Mouse (Mus musculus): Measurements from ENCODE around the gene Hist1h4b. TPM values are rescaled to one million over a fixed set of nuclear protein-coding genes. Genes with fewer than 3 reads are reported as not detected.

The Hist1h4b gene
- polyA plus RNA-seq, 1 experiment from 2014 or later = 2.1 TPM

DNA sequence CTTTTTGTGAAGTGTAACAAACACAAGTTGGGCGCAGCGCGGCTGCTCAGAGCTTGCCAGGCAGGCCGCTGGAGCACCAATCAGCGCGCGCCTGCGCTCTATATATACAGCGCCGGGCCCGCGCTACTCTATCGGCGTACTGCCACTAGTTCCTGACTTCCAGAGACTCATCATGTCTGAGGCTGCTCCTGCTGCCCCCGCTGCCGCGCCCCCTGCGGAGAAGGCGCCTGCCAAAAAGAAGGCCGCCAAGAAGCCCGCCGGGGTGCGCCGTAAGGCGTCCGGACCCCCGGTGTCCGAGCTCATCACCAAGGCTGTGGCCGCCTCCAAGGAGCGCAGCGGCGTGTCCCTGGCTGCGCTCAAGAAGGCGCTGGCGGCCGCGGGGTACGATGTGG is 18.1 kb upstream of the Hist1h4b start, which contains the start of gene Hist1h1c:
Hist1h1c (plus strand) TSS at position 132 of the 392 bp plus-strand sequence.
- Histone ChIP-seq H3K9ac (ENCODE audit: low read depth, low read length) (peak within 1 kb of the TSS; percentile 94), H3K36me3 (ENCODE audit: control insufficient read depth, insufficient read depth, low read length) (no peaks in the 10 kb centered on the region), H3K9me3 (ENCODE audit: control insufficient read depth, low read length) (no peaks in the 10 kb centered on the region), H3K4me2 (ENCODE audit: low read depth, low read length) (peak within 1 kb of the TSS; percentile 91), H3K4me3 (ENCODE audit: low read length) (peak within 1 kb of the TSS; percentile 61), H3K27me3 (replicated peaks; ENCODE audit: control insufficient read depth, insufficient read depth, low read length) (no peaks in the 10 kb centered on the region), H3K4me1 (ENCODE audit: control insufficient read depth, insufficient read depth, low read length) (peaks cover 5% of the 10 kb centered on the region; the same call in 1 of the 2 replicates), H3K27ac (ENCODE audit: low read length) (peak within 1 kb of the TSS; percentile 99)
- WGBS = under 1% methylated on average over 27 of the region's 38 CpGs
- ATAC-seq = peak; percentile 88

- peak overlapping the region; percentile 94 for H3K9ac ChIP-seq (ENCODE audit: low read depth, low read length)
- H3K27me3 ChIP-seq (replicated peaks; ENCODE audit: control insufficient read depth, insufficient read depth, low read length) = no peaks in the 10 kb centered on the region
- under 1% methylated on average over 39 of the region's 39 CpGs for WGBS
- peak; percentile 91 for ATAC-seq
- H3K4me3 ChIP-seq (ENCODE audit: low read length) = peak overlapping the region; percentile 61
- H3K27ac ChIP-seq (ENCODE audit: low read length) = peak overlapping the region; percentile 99
- H3K4me1 ChIP-seq (ENCODE audit: control insufficient read depth, insufficient read depth, low read length) = peaks cover 5% of the 10 kb centered on the region
- no peaks in the 10 kb centered on the region for H3K9me3 ChIP-seq (ENCODE audit: control insufficient read depth, low read length)
- no peaks in the 10 kb centered on the region for H3K36me3 ChIP-seq (ENCODE audit: control insufficient read depth, insufficient read depth, low read length)
- H3K4me2 ChIP-seq (ENCODE audit: low read depth, low read length) = peak overlapping the region; percentile 91
Measured at GRCm38 (mm10) chr13:23739069-23739921, 17.5 kb upstream of the Hist1h4b start.

GRCm38 (mm10) chr13:23739922-23740252 is 16.9 kb upstream of the Hist1h4b start:
- H3K4me2 ChIP-seq (ENCODE audit: low read depth, low read length) = peak overlapping the region; percentile 91
- H3K27me3 ChIP-seq (replicated peaks; ENCODE audit: control insufficient read depth, insufficient read depth, low read length) = no peaks in the 10 kb centered on the region
- H3K9me3 ChIP-seq (ENCODE audit: control insufficient read depth, low read length) = no peaks in the 10 kb centered on the region
- H3K27ac ChIP-seq (ENCODE audit: low read length) = peak overlapping the region; percentile 99
- WGBS = under 1% methylated on average over 14 of the region's 14 CpGs
- H3K9ac ChIP-seq (ENCODE audit: low read depth, low read length) = peak overlapping the region; percentile 94
- peaks cover 5% of the 10 kb centered on the region for H3K4me1 ChIP-seq (ENCODE audit: control insufficient read depth, insufficient read depth, low read length)
- no peaks in the 10 kb centered on the region for H3K36me3 ChIP-seq (ENCODE audit: control insufficient read depth, insufficient read depth, low read length)
- H3K4me3 ChIP-seq (ENCODE audit: low read length) = peak overlapping the region; percentile 61
- no peak for ATAC-seq

DNA sequence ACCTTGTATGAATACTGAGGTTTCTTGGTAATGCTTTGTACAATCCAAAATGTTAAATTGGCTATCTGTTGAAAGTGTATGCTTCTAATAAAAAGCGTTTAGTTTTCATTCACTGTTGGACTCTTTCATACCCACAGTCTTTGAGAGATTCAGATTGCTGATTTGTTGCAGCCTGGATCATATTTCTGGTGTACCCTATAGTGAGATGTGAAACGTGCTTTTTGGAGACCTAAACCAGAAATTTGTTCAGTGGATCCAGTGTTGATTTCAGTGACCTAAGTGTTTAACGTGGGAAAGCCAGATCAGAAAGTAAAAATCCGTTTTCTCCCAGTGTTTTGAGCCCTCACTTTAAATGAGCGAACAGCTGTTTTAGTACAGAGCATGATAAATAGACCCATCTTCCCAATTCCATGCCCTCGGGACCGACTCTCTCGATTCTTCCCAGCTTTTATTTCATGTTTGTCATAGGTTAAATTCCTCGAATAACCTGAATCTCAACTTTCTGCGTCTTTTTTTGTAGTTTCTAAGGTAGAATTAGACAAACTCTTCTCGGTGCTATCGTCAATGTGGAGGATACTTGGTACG is 16.5 kb upstream of the Hist1h4b start:
- H3K36me3 ChIP-seq (ENCODE audit: control insufficient read depth, insufficient read depth, low read length) = no peaks in the 10 kb centered on the region
- H3K9me3 ChIP-seq (ENCODE audit: control insufficient read depth, low read length) = no peaks in the 10 kb centered on the region
- H3K4me1 ChIP-seq (ENCODE audit: control insufficient read depth, insufficient read depth, low read length) = peaks cover 5% of the 10 kb centered on the region
- peak overlapping the region; percentile 91 for H3K4me2 ChIP-seq (ENCODE audit: low read depth, low read length)
- peak overlapping the region; percentile 94 for H3K9ac ChIP-seq (ENCODE audit: low read depth, low read length)
- 15% methylated on average over 13 of the region's 13 CpGs for WGBS
- no peak for ATAC-seq
- H3K4me3 ChIP-seq (ENCODE audit: low read length) = peak overlapping the region; percentile 61
- H3K27me3 ChIP-seq (replicated peaks; ENCODE audit: control insufficient read depth, insufficient read depth, low read length) = no peaks in the 10 kb centered on the region
- peak overlapping the region; percentile 99 for H3K27ac ChIP-seq (ENCODE audit: low read length)

GRCm38 (mm10) chr13:23740910-23741309 is 15.9 kb upstream of the Hist1h4b start:
- H3K9me3 ChIP-seq (ENCODE audit: control insufficient read depth, low read length) = no peaks in the 10 kb centered on the region
- ATAC-seq = no peak
- H3K4me3 ChIP-seq (ENCODE audit: low read length) = peak overlapping the region; percentile 61; the same call in 1 of the 2 replicates
- H3K4me2 ChIP-seq (ENCODE audit: low read depth, low read length) = peak overlapping the region; percentile 91
- no peaks in the 10 kb centered on the region for H3K27me3 ChIP-seq (replicated peaks; ENCODE audit: control insufficient read depth, insufficient read depth, low read length)
- H3K27ac ChIP-seq (ENCODE audit: low read length) = no peak overlapping the region
- WGBS = 70% methylated on average over 5 of the region's 5 CpGs
- peaks cover 5% of the 10 kb centered on the region for H3K4me1 ChIP-seq (ENCODE audit: control insufficient read depth, insufficient read depth, low read length)
- no peak overlapping the region for H3K9ac ChIP-seq (ENCODE audit: low read depth, low read length)
- no peaks in the 10 kb centered on the region for H3K36me3 ChIP-seq (ENCODE audit: control insufficient read depth, insufficient read depth, low read length)

- Histone ChIP-seq H3K4me3 (ENCODE audit: low read length) (no peak overlapping the region), H3K36me3 (ENCODE audit: control insufficient read depth, insufficient read depth, low read length) (no peaks in the 10 kb centered on the region), H3K9me3 (ENCODE audit: control insufficient read depth, low read length) (no peaks in the 10 kb centered on the region), H3K4me2 (ENCODE audit: low read depth, low read length) (no peak overlapping the region), H3K27me3 (replicated peaks; ENCODE audit: control insufficient read depth, insufficient read depth, low read length) (no peaks in the 10 kb centered on the region), H3K27ac (ENCODE audit: low read length) (peak overlapping the region; percentile 45; the same call in 1 of the 2 replicates), H3K4me1 (ENCODE audit: control insufficient read depth, insufficient read depth, low read length) (peaks cover 6% of the 10 kb centered on the region), H3K9ac (ENCODE audit: low read depth, low read length) (no peak overlapping the region; the same call in 1 of the 2 replicates)
- ATAC-seq = no peak
Measured at GRCm38 (mm10) chr13:23742007-23742406, 14.8 kb upstream of the Hist1h4b start.

DNA sequence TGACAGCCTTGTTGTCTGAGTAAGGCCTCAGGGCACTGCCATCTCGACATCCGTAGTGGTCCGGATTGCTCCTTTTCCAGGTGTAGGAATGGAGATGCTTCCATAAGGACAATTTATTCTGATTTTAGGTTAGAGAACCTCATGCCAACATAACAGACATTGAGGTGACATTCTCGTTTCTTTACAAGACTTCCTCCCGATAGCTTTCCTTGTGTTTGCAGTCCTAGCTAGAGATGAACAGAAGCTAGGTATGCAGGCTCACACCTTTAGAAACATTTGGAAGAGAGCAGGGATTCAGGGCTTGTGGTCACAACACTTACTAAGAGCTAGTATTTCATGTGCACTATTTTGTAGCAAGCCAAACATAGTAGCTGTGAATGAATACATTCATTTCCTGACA is 13.6 kb upstream of the Hist1h4b start:
- ATAC-seq = no peak
- Histone ChIP-seq H3K27me3 (replicated peaks; ENCODE audit: control insufficient read depth, insufficient read depth, low read length) (no peaks in the 10 kb centered on the region), H3K9me3 (ENCODE audit: control insufficient read depth, low read length) (no peaks in the 10 kb centered on the region), H3K4me1 (ENCODE audit: control insufficient read depth, insufficient read depth, low read length) (peaks cover 9% of the 10 kb centered on the region), H3K4me3 (ENCODE audit: low read length) (no peak overlapping the region), H3K9ac (ENCODE audit: low read depth, low read length) (no peak overlapping the region), H3K36me3 (ENCODE audit: control insufficient read depth, insufficient read depth, low read length) (no peaks in the 10 kb centered on the region), H3K27ac (ENCODE audit: low read length) (no peak overlapping the region), H3K4me2 (ENCODE audit: low read depth, low read length) (no peak overlapping the region)
- WGBS = 79% methylated on average over 5 of the region's 5 CpGs

DNA sequence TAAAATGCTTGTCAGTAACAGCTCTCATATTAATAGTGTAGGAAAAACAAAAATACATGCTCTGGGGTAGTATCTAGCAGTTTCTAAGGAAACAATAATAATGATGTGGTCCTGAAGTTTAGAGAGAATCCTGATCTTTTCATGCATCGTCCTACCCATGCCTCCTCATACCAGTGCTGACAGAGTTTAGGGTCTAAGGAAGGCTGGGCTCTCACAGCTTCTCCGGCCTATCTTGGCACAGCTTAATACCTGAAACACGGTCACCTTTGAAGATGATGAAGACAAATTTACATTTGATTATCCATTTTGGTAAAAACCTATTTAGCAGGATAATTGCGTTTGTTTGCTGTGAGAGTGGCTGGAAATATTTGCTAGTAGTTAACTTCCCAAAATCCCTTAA is 12.8 kb upstream of the Hist1h4b start:
- Histone ChIP-seq H3K4me1 (ENCODE audit: control insufficient read depth, insufficient read depth, low read length) (peaks cover 9% of the 10 kb centered on the region), H3K27me3 (replicated peaks; ENCODE audit: control insufficient read depth, insufficient read depth, low read length) (no peaks in the 10 kb centered on the region), H3K9me3 (ENCODE audit: control insufficient read depth, low read length) (no peaks in the 10 kb centered on the region), H3K4me3 (ENCODE audit: low read length) (0 out of 2 replicates have a peak overlapping the region, but pooled peaks have one; percentile 1), H3K36me3 (ENCODE audit: control insufficient read depth, insufficient read depth, low read length) (no peaks in the 10 kb centered on the region), H3K4me2 (ENCODE audit: low read depth, low read length) (peak overlapping the region; percentile 45; the same call in 1 of the 2 replicates), H3K9ac (ENCODE audit: low read depth, low read length) (no peak overlapping the region), H3K27ac (ENCODE audit: low read length) (peak overlapping the region; percentile 26; the same call in 1 of the 2 replicates)
- 36% methylated on average over 4 of the region's 4 CpGs for WGBS
- no peak for ATAC-seq
